Mouse (Mus musculus): ENCODE data around the gene Barhl2.

GRCm38 (mm10) chr5:106447951-106448797 is 9.8 kb downstream of the Barhl2 start:
- TF ChIP-seq FLI1 (IDR thresholded peaks at IDR 0.05; ENCODE audit: low read length): no peak
- no peak for TF ChIP-seq GATA1 (IDR thresholded peaks at IDR 0.05; ENCODE audit: borderline replicate concordance, low read length)
